Mouse (Mus musculus) neural tube, embryonic 14.5 days (tissue): ENCODE results near the gene Dad1. TPM values are rescaled to one million over a fixed set of nuclear protein-coding genes. Genes with fewer than 3 reads are reported as not detected.

Source experiments
- ATAC-seq: fragments of 200-750 bp; cut with Nextera tagmentation; 2 replicates; pipeline ENCODE4 v1.8.0; 2017; ENCODE audit warnings: low read depth, mild to moderate bottlenecking, moderate TSS enrichment, moderate library complexity
- H3K27ac ChIP-seq: fragments of 300-500 bp; sonication (generic); 2 replicates; pipeline ENCODE4 v1.5.1; 2014; ENCODE audit warnings: low read depth, mild to moderate bottlenecking, control low read depth, low read length, moderate library complexity, mixed read lengths
- H3K27me3 ChIP-seq: fragments of 300-500 bp; sonication (generic); 2 replicates; pipeline ENCODE4 v1.6.1; 2014; ENCODE audit warnings: low read length; ENCODE audit not compliant: control insufficient read depth, insufficient read depth
- H3K36me3 ChIP-seq: fragments of 300-500 bp; sonication (generic); 2 replicates; pipeline ENCODE4 v1.6.1; 2014; ENCODE audit warnings: low read length, mixed read lengths; ENCODE audit not compliant: control insufficient read depth, insufficient read depth
- H3K4me1 ChIP-seq: fragments of 300-500 bp; sonication (generic); 2 replicates; pipeline ENCODE4 v1.6.1; 2014; ENCODE audit warnings: low read length; ENCODE audit not compliant: control insufficient read depth, insufficient read depth
- H3K4me2 ChIP-seq: fragments of 300-500 bp; sonication (generic); 2 replicates; pipeline ENCODE4 v1.6.1; 2014; ENCODE audit warnings: mild to moderate bottlenecking, low read depth, low read length, control low read depth
- H3K4me3 ChIP-seq: fragments of 300-500 bp; sonication (generic); 2 replicates; pipeline ENCODE4 v1.5.1; 2014; ENCODE audit warnings: low read depth, low read length, control low read depth, mixed read lengths
- H3K9ac ChIP-seq: fragments of 300-500 bp; sonication (generic); replicated peaks from 2 replicates; pipeline ENCODE4 v1.6.1; 2014; ENCODE audit warnings: low read depth, mild to moderate bottlenecking, control low read depth, low read length, mixed read lengths
- H3K9me3 ChIP-seq: fragments of 300-500 bp; sonication (generic); 2 replicates; pipeline ENCODE4 v1.6.1; 2016; ENCODE audit warnings: low read length; ENCODE audit not compliant: control insufficient read depth
- WGBS: fragments of 180-500 bp; shearing (Covaris S2); extraction: QIAGEN DNeasy Blood & Tissue Kit; methylation state at CpG from one replicate; pipeline ENCODE4 v1.1.7; 2014; 5-methylcytosine and 5-hydroxymethylcytosine counted together
- polyA plus RNA-seq: library from polyadenylated mRNA; unstranded; fragments of >200 nt; fragmentation: Nextera tagmentation; extraction: Ambion mirVana; gene quantifications from 2 replicates; pipeline ENCODE4 v1.2.1, GENCODE M21; 2014

Gene Dad1
- polyA plus RNA-seq, 1 experiment from 2014 or later = 401 TPM

GRCm38 (mm10) chr14:54203207-54203606 lies 50.7 kb downstream of the Dad1 start:
- 0 out of 2 replicates have a peak, but pooled peaks cover 5% of the 10 kb centered on the region for H3K4me1 ChIP-seq
- H3K4me3 ChIP-seq = no peak overlapping the region
- no peaks in the 10 kb centered on the region for H3K27me3 ChIP-seq
- no peaks in the 10 kb centered on the region for H3K9me3 ChIP-seq
- H3K9ac ChIP-seq = no peak overlapping the region
- ATAC-seq = no peak
- H3K27ac ChIP-seq = no peak overlapping the region
- 93% methylated on average over 6 of the region's 6 CpGs for WGBS
- no peak overlapping the region for H3K4me2 ChIP-seq
- H3K36me3 ChIP-seq = no peaks in the 10 kb centered on the region

GRCm38 (mm10) chr14:54200363-54200762 lies 53.5 kb downstream of the Dad1 start:
- no peaks in the 10 kb centered on the region for H3K27me3 ChIP-seq
- H3K4me1 ChIP-seq = 0 out of 2 replicates have a peak, but pooled peaks cover 2% of the 10 kb centered on the region
- H3K4me2 ChIP-seq = no peak overlapping the region
- 64% methylated on average over 8 of the region's 8 CpGs for WGBS
- no peaks in the 10 kb centered on the region for H3K36me3 ChIP-seq
- no peak for ATAC-seq
- no peak overlapping the region for H3K4me3 ChIP-seq
- H3K27ac ChIP-seq = no peak overlapping the region
- no peaks in the 10 kb centered on the region for H3K9me3 ChIP-seq
- no peak overlapping the region for H3K9ac ChIP-seq

- Histone ChIP-seq H3K27ac (no peak overlapping the region), H3K9me3 (no peaks in the 10 kb centered on the region), H3K4me2 (no peak overlapping the region), H3K4me3 (no peak overlapping the region), H3K4me1 (no peaks in the 10 kb centered on the region), H3K27me3 (no peaks in the 10 kb centered on the region), H3K9ac (no peak overlapping the region), H3K36me3 (no peaks in the 10 kb centered on the region)
- WGBS = 93% methylated on average over 8 of the region's 8 CpGs
- no peak for ATAC-seq
These were observed 54.2 kb downstream of the Dad1 start for GRCm38 (mm10) chr14:54199662-54200061.

GRCm38 (mm10) chr14:54197740-54198139 lies 56.2 kb downstream of the Dad1 start:
- Histone ChIP-seq H3K27ac (no peak overlapping the region), H3K4me3 (no peak overlapping the region), H3K4me1 (no peaks in the 10 kb centered on the region), H3K9me3 (no peaks in the 10 kb centered on the region), H3K9ac (no peak overlapping the region), H3K27me3 (no peaks in the 10 kb centered on the region), H3K4me2 (no peak overlapping the region), H3K36me3 (no peaks in the 10 kb centered on the region)
- ATAC-seq = no peak
- WGBS = 83% methylated on average over 3 of the region's 3 CpGs

GRCm38 (mm10) chr14:54195838-54196423 lies 58.0 kb downstream of the Dad1 start:
- peaks cover 6% of the 10 kb centered on the region; the same call in 1 of the 2 replicates for H3K4me1 ChIP-seq
- H3K9me3 ChIP-seq = no peaks in the 10 kb centered on the region
- no peaks in the 10 kb centered on the region for H3K27me3 ChIP-seq
- no peak overlapping the region for H3K27ac ChIP-seq
- 67% methylated on average over 6 of the region's 6 CpGs for WGBS
- no peak for ATAC-seq
- no peak overlapping the region for H3K4me2 ChIP-seq
- no peak overlapping the region for H3K4me3 ChIP-seq
- no peaks in the 10 kb centered on the region for H3K36me3 ChIP-seq
- H3K9ac ChIP-seq = no peak overlapping the region

GRCm38 (mm10) chr14:54193354-54194133 lies 60.4 kb downstream of the Dad1 start:
- ATAC-seq = no peak
- H3K4me2 ChIP-seq = no peak overlapping the region
- 81% methylated on average over 9 of the region's 9 CpGs for WGBS
- no peak overlapping the region for H3K27ac ChIP-seq
- no peaks in the 10 kb centered on the region for H3K27me3 ChIP-seq
- H3K36me3 ChIP-seq = no peaks in the 10 kb centered on the region
- peaks cover 6% of the 10 kb centered on the region; the same call in 1 of the 2 replicates for H3K4me1 ChIP-seq
- no peak overlapping the region for H3K9ac ChIP-seq
- H3K4me3 ChIP-seq = no peak overlapping the region
- H3K9me3 ChIP-seq = no peaks in the 10 kb centered on the region

GRCm38 (mm10) chr14:54192462-54192847 lies 61.4 kb downstream of the Dad1 start:
- H3K9me3 ChIP-seq = no peaks in the 10 kb centered on the region
- WGBS = 68% methylated on average over 3 of the region's 3 CpGs
- no peak overlapping the region for H3K4me3 ChIP-seq
- no peaks in the 10 kb centered on the region for H3K36me3 ChIP-seq
- ATAC-seq = no peak
- no peaks in the 10 kb centered on the region for H3K27me3 ChIP-seq
- H3K9ac ChIP-seq = no peak overlapping the region
- no peak overlapping the region for H3K27ac ChIP-seq
- peaks cover 6% of the 10 kb centered on the region; the same call in 1 of the 2 replicates for H3K4me1 ChIP-seq
- H3K4me2 ChIP-seq = no peak overlapping the region

- H3K4me2 ChIP-seq = no peak overlapping the region; the same call in 1 of the 2 replicates
- no peaks in the 10 kb centered on the region for H3K9me3 ChIP-seq
- no peak overlapping the region for H3K4me3 ChIP-seq
- H3K36me3 ChIP-seq = no peaks in the 10 kb centered on the region
- H3K9ac ChIP-seq = no peak overlapping the region
- 32% methylated on average over 18 of the region's 18 CpGs for WGBS
- H3K27me3 ChIP-seq = no peaks in the 10 kb centered on the region
- H3K27ac ChIP-seq = no peak overlapping the region
- H3K4me1 ChIP-seq = peaks cover 6% of the 10 kb centered on the region; the same call in 1 of the 2 replicates
- ATAC-seq = peak; percentile 26; the same call in 1 of the 2 replicates
These were observed 62.1 kb downstream of the Dad1 start for GRCm38 (mm10) chr14:54191594-54192461.
